Mouse (Mus musculus): Measurements from ENCODE around the gene Pts.

GRCm38 (mm10) chr9:50515462-50515861 is 13.1 kb downstream of the Pts start:
- TF ChIP-seq CTCF (conservative IDR thresholded peaks at IDR 0.05; ENCODE audit: insufficient read depth, insufficient read length, low read depth, low read length) (no peak), POLR2A (IDR thresholded peaks at IDR 0.05; ENCODE audit: low read depth, low read length) (no peak)

All from kidney, adult 2 months (tissue).